Mouse (Mus musculus): ENCODE results near the gene Asl. TPM values are rescaled to one million over a fixed set of nuclear protein-coding genes. Genes with fewer than 3 reads are reported as not detected.
"Not testable (repeated sequence)": the region's sequence is repeated elsewhere in the genome, so short reads cannot be mapped to it uniquely, and the experiment has no call there.

Asl gene
- polyA plus RNA-seq, 2 experiments from 2014 or later: 88.6 to 112 TPM

DNA sequence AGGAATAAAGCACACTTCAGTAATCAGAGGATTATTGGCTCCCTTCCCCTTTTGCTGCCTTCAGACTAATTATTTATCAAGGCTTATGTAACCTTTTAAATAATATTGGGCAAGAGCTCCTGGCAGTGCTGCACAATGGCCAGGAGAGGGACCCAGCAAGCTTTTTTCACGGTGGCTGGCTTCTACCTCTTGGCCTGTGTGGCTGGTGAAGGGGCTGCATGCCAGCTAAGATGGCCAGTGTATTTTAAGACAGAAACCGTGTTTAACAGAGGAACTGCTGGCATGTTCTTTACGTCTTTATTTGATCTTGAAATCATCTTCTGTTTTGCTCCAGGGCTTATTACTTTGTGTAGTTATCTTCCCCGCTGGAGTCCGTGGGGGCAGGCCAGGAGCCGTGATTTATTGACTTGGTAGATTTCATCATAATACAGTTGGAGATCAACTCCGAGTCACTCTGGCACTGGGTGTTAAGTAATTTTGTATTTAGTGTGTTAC, 15.2 kb upstream of the Asl start:
- ATAC-seq: no peak

DNA sequence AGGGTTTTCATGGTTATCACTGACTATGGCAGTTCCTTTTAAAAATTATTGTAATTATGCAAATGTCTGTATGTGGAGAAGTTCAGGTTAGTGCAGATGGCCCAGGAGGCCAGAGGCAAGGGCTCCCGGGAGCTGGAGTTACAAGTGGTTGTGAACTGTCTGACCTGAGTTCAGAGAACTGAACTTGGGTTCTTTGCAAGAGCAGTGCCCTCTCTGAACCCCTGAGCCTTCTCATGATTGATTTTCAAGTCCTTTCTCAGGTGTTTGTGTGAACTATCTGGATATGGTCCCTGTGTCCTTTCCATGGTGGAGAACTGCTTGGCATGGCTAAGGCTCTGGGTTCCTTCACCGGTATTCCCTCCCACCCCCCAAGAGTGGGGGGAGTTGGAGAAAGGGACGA, 14.7 kb upstream of the Asl start:
- ATAC-seq: no peak

DNA sequence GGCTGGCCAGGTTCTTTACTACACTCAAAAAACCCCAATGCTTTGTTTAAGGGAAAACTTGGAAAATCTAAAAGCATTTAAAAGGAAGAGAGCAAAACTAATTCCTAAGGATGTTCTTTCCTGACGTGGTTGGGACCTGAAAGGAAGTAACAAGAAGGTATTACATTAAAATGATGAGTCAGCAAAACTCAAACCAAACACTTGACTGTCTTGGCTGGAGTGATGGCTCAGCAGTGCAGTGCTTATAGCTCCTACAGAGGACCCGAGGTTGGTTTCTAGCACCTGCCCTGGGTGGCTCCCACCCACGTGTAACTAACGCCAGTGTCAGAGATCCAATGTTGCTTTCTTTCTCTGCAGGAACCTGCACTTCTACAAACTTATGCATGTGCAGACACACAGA, 12.2 kb upstream of the Asl start:
- ATAC-seq: no peak

DNA sequence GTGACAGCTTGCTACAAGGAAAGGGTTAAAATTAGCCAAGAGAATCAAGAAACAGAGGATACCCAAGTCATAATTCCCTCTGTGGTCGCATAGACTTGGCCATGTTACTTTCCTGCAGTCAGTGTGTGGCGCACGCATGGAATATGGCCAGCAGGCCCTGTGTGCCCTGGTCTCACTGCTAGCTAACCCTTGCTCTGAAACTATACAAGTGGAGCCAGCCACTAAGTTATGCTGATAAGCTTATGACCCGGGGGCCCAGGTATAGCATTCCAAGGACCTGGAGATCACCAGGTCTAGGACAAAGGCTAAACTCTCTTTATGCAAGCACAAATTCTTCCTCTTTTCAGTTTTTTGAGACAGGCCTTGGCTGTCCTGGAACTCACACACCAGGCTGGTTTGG, 11.8 kb upstream of the Asl start:
- ATAC-seq: no peak

DNA sequence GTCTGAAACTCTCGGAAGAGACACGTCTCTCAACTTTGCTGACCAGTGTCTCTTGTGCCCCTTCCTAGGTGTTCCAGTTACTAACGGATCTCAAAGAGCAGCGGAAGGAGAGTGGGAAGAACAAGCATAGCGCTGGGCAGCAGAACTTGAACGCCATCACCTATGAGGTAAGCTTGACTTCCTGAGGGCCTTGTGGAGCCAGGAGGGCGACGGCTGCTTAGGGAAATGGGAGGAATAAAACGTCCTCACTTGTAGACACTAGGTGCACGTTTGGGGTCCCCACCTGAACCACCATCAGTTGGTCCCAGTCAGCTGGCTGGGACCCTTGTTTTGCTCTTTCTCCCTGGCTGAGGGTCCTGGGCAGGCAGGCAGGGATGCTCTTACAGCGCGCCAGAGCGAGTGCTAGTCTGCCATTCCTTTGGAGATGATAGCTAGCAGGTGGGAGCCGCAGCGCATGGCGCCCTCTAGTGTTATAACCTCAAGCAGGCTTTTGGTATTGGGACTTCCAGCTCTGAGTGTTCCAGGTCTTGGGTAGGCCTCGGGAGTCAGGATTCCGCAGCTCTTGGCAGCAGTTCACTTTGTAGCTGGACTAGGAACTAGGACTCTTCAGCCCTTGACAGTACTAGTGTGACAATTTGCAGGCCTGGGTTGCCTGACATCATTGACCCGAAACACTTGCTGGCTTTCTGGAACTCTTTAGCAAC, 8.9 kb upstream of the Asl start:
- ATAC-seq: peak; percentile 52

DNA sequence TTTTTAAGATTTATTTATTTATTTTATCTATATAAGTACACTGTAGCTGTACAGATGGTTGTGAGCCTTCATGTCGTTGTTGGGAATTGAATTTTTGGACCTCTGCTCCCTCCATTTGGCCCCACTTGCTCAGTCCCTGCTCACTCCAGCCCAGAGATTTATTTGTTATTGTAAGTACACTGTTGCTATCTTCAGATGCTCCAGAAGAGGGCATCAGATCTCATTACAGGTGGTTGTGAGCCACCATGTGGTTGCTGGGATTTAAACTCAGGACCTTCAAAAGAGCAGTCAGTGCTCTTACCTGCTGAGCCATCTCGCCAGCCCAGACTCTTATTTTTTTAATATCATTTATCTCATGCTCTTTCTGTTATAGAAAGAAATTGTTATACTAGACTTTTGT, 7.3 kb upstream of the Asl start:
- not testable (repeated sequence) for ATAC-seq

DNA sequence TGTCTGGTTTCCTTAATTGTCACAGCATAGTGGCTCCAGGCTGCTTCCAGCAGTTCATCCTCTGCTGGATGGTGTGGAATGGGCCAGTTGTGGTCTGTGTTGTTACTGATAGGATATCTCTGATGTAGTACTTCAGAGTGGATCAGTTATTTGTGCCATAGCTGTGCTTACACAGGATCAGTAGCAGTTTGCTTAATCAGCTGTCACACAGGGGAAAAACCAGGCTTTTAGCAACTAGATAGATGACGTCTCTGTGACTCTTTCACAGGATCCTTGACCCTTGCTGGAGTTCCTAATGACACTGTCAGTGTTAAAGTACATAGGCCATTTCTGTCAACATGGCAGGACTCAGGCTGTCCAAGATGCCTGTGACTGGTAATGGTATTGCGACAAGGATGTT, 4.8 kb upstream of the Asl start:
- ATAC-seq: no peak

DNA sequence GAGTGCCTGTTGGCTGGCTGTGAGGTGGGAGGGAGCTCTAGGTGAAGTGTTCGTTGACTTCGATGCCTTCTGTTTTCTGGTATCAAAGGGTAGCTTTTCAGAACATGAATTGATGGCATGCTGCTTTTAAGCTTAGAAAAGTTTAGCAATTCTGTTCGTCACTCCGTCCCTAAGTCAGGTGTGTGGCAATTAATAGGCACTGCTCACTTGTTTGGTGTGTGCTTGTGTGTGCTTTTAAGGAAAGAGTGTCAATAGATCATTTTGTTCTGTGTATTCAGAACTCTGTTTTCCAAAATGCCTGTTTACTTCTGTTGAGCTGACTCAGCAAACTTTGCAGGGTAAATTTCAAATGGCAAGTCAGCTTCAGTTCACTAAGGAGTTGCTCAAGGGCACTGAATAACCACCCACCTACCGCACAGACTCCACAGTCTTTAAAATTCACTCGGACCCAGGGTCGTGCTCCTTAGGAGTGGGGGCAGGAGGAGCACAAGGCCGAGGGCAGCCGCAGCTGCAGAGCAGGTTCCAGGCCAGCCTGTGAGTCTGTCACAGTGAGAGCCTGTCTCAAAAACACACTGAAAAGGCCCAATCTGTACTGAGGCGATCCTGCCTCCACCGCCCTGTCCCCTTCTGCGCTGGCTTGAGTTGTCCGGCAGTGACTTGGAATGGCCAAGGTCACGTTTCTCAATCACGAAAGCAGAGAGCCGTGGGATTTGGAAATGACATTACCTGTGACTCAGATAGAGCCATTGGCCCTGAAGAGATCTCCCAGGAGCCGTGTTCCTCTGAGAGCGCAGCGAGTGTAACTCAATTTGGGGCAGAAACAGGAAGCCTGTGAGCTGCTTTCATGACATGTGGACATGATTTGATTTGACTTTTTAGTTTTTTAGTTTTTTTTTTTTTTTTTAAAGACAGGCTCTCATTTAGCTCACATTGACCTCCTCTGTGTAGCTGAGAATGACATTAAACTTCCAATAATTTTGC, 2.7 kb upstream of the Asl start:
- ATAC-seq: no peak

DNA sequence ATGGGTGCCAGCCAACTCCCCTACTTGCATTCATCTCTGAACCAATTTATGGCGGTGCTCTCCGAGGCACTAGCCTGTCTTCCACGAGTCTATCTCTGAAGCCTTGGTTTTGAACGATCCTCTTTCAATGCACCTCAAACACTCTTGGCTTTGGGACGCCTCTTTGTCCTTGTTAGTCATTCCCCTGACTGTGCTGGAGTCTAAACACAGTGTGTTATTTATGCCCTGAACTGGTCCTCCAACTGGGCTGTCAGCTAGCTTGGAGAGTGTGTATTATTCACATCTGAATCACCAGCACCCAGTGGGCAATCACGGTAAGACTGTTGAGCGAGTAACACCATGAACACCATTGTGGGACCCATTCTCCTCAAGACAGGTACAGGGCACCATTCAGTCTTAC, 1.4 kb downstream of the Asl start:
- no peak for ATAC-seq

DNA sequence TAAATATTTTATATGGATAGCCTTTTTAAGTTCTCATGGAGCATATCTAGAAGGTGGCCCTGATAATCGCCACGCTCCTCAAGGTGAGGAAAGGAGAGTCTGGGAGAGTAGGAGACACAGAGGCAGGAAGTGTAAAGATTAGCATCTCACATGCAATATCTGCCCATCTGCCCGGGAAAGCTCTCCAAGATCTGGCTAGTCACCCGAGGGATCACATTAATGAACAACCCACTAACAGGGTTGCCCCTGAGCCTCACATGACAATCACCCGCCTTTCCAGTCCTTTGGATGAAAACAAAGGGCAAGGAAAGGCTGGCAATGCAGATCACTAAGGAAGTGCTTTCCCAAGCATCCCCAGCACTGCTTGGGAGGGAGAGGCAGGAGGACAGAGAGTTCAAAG, 1.9 kb downstream of the Asl start:
- no peak for ATAC-seq

DNA sequence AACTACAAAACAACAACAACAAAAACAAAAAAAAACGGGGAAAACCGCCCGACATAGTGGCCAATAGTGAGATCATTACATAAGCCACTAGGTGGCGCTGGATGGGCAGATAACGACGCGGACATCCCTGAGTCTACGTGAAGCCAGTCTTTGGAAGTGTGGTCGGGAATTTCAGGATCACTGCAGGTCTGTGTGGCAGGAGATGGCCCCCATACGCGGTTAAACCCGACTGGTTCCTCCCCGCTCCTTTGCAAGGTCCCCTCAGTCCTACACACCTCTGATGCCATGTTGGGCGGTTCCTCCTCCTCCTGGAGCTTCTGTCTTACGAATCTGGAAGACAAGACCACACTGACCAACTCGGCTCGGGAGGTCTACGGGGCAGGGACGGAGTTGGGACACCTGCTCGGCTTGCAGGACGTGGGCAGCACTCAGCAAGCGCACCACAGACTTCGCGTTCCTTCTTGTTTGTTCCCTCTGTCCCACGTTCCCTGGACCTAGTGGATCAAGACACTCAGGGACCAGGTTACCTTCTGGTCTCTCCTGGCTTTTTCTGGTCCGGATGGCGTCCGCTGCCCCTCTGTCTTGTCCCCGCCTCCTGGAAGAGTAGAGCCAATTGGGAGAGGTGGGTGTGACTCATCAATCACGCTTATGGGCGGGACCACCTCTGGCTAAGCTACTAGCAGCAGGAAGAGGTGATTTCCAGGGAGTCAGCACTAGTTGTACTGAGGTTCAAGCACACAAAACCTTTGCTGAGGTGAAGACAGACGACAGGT, 5.1 kb downstream of the Asl start:
- ATAC-seq: peak; percentile 90

DNA sequence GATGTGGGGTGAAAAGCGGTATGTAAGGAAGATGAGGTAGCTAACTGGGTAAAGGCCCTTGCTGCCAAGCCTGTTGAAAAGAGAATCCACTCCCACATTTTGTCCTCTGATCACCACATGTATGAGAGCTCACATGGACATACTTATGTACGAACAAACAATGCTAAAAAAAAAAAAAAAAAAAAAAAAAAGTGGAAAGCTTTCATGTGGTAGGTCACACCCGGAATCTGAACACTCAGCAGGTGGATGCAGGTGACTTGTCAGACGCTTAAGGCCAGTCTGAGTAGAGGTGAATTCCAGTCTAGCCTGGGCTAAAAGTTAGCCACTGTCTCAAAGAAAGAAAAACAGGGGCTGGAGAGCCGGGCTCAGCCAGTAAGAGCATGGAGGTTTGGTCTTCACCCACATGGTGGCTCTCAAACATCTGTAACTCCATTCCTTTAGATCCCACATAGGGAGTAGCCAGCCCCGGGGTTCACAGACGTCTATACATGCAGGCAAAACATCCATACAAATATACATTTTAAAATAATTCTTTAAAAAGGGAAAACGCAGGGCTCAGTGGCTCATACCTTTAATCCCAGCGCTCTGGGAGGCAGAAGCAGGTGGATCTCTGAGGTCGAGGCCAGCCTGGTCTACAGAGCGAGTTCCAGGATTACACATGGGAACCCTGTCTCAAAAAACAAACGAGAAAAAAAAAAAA, 5.8 kb downstream of the Asl start:
- ATAC-seq: peak; percentile 2

DNA sequence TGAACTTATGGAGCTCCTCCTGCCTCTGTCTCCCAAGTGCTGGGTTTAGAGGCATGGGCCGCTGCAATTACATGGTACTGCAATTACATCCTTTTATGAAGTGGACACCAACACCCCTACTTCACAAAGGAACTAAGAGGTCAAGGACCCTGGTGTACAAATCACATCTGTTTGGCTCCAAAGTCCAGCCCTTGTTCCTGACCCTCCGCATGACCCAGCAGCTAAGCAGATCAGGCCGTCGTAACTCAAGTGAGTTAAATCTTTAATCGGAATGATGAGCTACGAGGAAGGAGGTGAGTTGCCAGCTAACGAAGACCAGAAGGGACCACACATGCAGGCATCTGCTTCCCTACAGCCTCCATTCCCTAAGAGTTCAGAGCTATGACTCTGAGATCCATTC, 6.7 kb downstream of the Asl start:
- no peak for ATAC-seq

DNA sequence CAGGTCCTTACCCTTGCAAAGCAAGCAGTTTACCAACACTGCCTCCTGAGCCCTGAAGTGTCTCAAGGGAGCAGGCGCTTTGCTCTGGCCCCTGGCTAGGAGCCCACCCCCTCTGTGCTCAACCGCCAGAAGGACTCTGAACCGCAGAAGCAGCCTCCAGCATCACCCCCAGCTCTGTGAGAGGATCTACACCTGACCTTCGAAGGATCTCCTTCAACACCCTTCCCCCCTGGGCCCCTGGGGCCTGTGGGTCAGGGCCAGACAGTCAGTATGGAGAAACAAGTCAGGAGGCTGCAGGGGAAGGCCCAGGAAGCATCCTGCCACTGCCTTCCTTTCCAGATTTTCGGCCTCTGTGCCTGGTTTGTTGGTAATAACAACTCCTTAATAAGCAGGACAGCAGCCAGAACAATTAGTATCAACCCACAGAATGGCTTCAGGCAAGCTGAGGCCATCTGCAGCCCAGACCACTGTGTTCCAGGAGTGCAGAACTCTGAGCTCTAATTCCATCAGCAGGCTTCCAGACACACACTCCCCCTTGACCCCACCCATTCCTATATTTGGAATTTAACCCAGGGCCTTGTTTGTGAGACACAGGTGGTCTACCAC, 7.6 kb downstream of the Asl start:
- no peak for ATAC-seq

DNA sequence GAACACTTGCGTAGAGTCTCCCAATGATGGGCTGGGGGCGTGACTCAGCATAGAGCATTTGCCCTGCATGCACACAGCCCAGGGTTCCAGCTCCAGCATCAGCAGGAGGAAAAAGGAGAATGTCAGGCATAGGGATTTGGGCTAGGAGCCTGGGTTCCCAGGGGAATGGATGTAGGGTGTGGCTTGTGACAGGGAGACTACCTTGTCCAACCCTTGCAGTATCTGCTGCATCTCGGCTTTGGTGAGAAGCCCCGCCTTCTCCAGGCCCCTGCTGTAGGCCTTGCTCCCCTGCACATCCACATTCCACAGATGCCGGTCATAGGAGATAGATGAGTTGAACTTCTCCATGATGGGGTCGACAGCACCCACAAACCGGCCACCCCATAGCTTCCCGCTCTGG, 9.6 kb downstream of the Asl start:
- ATAC-seq: no peak

DNA sequence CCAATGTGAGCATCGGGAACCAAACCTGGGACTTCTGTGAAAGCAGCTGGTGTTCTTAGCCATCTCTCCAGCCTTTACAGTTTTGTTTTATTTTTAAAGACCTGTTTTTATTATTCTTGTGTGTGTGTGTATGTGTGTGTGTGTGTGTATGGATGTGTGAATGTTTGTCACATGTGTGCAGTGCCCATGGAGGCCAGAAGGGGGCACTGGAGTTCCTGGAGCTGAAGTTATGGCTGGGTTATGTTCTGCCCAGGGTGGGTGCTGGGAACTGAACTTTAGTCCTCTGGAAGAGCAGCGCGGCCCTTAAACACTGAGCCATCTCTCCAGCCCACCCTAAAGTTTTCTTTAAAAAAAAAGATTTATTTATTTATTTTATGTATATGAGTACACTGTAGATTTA, 13.9 kb downstream of the Asl start:
- no peak for ATAC-seq

DNA sequence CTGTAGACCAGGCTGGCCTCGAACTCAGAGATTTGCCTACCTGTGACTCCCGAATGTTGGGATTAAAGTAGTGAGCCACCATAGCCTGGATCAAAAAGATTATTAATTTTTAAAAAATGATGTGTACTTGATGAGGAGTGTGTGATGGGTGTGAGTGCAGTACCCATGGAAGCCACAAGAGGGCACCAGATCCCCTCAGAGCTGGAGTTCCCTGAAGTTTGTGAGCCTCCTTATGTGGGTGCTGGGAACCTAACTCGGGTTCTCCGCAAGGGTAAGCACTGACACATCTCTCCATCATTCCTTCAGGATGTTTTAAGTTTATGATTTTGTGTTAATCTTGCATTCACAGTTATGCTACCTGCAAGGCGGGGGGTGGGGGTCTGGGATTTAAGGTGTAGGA, 18.1 kb downstream of the Asl start:
- no peak for ATAC-seq

DNA sequence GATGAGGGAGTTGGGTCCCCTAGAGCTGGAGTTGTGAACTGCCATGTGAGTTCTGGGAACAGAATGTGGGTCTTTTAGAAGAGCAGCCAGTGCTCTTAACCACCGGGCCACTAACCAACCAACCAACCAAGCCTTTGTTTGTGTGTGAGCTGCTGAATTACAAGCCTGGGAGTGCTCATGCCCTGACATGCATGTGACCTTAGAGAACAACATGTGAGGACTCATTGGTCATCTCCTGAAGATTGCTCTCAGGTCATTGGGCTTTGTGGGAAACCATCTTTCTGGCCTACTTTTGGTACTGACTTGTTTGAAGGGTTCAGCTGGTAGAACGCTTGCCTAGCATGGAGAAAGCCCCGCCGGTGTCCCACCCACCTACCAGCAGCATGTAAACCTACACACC, 19.3 kb downstream of the Asl start:
- no peak for ATAC-seq

DNA sequence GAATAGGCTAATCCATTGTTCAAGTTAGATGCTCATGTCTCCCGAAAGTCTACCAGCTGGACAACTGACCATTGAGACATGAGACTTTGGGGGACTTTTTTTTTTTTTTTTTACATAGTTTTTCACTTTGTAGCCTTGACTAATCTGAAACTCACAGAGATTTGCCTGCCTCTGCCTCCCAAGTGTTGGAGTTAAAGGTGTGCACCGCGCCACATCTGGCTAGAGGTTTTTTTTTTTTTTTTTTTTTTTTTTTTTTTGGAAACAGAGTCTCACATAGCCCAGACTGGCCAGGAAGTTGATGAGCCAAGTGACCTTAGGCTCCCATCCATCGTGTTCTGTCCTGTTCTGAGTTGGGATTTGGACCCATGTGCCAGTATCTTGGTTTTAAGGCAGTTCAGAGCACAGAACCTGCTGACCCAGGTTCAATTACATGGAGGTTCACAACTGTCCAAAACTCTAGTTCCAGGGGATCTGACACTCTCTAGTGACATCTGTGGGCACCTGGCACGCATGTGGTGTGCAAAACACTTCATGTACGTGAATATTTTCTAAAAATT, 20.9 kb downstream of the Asl start:
- no peak for ATAC-seq

DNA sequence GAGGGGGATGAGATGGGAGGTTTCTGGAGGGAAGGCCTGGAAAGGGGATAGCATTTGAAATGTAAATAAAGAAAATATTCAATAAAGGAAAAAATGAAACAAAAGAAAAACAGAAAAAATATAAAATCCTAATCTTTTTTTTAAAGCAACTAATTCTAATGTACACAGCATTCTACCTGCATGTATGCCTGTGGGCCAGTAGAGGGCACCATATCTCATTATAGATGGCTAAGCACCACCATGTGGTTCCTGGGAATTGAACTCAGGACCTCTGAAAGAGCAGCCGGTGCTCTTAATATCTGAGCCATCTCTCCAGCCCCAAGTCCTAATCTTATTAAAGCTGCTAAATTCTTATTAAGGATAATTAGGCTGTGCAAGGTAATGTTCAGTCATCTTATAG, 21.7 kb downstream of the Asl start:
- no peak for ATAC-seq

DNA sequence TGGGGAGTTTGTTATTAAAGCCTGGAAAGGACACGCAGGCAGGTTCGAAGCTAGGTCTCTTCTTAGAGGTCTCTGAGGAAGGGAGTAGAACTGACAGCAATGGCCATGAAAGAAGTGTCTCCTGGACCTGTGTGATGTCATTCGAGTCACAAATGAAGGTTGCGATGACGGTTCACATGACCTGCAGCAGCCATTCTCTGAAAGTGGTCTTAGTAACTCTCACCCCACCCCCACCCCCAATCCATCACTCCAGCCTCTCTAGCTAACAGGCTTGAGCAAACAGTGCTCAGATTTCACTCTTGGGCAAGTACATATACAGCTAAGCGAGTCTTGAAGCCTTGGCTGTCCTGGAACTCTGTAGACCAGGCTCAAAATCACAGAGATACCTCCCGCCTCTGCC, 25.8 kb downstream of the Asl start:
- ATAC-seq: no peak

Data from activated CD4-positive, CD25-positive, alpha-beta regulatory T cell, adult 4 months (primary cell).